Mouse (Mus musculus) thymus, postnatal 10 days (tissue): Measurements from ENCODE around the gene Ntm.

Experiments
- DNase-seq, 2 experiments: peaks; one replicate each; pipeline ENCODE4 v3.0.0; 2021; ENCODE audit warnings: low spot score in 2 of 2

Gene Ntm

DNA sequence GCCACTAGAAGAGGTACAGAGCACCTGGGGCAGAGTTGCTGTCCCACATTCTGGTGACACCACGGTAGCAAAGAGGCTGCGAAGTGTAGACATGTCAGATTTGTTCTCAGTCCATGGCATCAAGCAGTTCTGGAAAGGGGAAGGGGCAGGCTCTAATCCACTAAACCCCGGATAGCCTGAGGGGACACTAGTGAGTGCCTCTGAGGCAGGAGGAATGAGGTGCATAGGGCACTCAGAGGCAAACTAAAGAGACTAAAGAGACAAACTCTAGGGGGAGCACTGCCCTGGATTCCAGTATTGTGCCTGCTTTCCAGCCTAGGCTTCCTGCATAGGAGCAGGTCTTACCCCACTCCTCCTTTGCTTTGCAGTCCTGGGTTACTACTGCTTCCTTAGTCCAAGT lies 926.5 kb downstream of the Ntm start:
- no peak for DNase-seq

DNA sequence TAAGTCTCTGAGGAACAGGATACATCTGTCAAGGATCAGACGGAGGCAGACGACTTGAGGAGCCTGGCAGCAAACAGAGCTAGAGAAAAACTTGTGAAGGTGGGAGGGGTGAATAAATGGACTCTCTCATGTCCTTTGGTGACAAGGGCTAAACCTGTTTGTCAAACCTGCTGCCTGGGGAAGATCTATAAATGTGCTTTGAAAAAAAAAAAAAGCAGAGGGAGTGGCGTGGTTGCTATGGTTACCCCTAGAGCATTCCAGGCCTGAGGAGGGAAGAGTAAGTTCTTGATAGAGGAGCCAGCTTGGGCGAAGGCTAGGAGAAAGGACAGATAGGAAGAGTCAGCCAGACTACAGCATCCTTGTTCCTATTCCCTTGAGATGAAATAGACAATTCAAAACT lies 926.9 kb downstream of the Ntm start:
- no peak for DNase-seq

DNA sequence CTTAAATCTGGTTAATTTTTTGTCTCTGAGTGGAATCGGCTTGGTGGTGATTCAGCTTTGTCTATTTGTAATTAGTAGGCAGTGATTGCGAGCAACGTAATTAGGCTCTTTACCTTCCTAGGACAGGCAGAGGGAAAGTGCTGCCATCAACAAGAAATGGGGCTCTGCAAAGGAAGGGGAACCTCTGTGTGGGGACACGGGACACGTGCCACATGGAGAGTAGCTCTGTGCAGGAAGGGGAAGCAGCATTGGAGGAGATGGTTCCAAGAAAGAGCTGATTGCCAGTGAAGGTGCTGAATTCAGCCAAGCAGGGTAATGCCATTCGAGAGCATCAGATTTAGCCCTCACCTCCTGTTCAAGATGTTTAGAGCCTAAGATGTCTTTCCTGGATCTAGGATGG lies 936.5 kb downstream of the Ntm start:
- no peak for DNase-seq

DNA sequence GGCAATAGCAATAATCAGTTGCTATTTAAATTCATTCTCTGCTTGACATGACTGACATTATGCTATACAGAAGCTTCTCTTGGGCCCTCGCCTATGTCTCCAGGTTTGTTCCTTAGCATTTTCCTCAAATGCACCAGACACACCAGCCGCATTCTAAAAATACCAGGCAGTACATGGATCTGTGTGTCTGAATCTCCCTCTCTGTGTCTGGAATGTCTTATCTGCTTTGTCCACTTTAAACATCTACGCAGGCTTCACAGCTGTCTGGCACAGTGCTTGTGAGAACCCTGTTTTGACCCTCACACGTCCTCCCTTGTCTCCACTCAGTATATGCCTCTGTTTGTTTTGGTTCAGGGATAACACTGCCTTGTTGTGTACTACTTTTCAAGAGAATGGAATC lies 937.3 kb downstream of the Ntm start:
- no peak for DNase-seq

DNA sequence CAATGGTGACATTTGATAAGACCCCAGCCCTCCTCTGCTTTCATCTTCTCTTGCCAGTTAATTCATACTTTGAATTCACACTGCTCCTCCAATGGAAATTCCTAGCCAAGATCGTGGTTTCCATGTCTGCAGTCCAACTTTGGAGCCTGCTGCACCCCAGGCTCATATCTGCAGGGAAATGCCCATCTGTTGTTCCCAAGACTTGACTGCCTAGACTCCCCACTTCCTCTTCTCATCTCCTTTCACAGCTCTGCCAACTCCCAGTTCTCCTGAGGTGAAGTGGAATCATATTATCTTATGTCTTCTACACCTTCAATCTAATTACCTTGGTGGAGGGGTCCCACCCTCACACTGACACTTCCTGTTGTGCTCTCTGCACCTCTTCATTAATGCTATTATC lies 937.8 kb downstream of the Ntm start:
- no peak for DNase-seq

DNA sequence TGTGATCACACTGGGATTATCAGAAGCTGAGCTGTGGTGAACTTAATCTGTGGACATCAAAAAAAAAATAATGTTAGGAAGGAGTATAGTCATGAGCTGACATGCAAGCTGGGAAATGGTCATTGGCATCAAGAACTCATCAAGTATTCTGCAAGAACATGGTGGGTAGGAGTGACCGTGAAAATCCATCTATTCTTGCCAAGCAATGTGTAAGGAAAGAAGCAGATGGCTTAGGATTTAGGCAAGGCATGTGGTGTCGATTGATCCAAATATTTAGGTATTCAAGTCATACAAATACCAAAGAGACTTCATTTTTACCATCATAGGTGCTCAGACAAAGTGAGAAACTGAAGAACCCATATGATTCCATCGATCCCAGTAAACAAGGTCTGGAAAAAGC lies 946.1 kb downstream of the Ntm start:
- no peak for DNase-seq

DNA sequence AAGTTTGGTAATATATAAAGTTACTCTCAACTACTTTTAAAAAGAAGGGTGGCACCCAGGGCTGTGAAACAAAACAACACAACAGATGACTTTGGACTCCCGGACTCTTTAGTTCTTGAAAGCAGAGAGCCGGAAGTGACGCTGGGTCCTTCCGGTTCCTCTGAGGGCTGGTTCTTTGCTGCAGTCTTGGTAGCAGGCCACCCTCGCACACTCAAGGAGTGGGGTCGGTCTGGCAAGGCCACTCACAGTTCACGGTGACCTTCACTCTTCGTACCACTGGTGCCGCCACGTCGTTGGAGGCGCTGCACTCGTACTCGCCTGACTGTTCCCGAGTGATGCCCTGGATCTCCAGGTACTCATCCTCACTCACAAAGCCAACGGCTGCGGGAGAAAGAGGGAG lies 949.1 kb downstream of the Ntm start:
- no peak for DNase-seq

DNA sequence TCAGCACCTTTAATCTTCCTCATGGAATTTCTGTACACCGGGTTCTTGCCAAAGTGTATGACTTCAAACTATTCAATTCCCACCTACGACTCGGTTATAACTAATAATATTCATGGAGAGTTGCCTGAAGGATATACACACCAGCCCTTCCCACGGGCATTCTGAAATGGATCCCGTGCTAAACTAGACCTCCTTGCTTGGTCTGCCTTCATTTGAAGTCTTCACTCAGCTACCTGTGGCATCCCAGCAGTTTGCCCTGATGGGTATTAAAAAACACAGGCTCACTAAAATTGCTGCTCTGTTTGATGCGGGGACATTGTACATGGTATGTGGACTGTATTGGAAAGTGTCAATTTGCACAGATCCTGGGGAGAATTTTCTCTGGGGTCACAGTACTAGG lies 950.4 kb downstream of the Ntm start:
- DNase-seq: no peak

DNA sequence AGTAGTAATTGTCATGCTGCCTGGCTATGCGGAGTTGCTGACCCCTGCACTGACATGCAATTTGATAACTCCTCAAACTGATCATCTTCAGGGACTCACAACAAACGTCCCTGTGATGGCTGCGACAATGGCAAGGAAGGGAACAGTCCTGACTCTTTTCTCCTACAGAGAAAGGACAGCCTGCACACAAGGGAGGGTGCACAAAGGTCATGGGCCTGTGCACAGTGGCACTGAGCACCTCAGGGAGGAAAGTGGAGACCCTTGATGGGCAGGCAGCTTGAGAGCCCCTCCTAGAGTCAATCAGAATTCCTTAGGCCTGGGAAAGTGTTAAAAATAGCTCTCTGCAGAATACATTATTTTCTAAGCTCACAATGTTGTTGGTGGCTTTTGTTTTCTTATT lies 951.5 kb downstream of the Ntm start:
- no peak for DNase-seq

DNA sequence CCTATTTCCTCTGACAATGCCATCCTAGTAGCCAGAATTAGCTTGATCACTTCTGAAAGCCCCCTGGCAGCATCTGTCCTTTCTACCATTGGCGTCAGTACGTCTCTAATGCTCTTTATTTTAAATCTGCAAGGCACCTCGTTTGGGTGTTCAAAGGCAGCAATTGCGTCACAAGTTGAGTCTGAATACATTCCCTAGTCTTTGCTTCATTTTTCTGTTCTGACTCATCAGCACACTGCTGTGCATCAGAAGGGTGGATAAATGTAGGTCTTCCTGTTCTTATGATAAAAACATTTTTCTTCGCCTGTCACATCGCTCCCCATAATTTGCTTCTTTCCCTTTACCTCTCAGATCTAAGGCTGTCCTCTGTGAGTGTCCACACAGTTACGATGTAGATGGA lies 958.4 kb downstream of the Ntm start:
- DNase-seq: no peak

DNA sequence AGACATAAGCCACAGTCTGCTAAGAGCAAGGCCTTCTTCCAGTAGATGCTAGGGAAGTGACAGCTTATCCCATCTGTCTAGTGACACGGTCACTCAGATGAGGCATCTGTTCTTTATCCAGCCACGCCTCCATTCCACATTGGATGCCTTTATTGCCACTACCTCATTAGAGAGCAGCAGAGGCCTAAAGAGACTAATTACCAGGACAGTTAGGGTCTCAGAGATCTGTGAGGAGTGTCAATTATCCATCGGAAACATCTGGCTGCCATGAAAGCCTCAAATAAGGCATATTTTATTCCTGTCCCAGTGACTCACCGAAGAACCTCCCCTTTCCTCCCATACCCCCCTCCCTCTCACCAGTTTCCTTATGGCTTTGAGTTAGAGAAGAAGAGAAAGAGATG lies 963.0 kb downstream of the Ntm start:
- no peak for DNase-seq

DNA sequence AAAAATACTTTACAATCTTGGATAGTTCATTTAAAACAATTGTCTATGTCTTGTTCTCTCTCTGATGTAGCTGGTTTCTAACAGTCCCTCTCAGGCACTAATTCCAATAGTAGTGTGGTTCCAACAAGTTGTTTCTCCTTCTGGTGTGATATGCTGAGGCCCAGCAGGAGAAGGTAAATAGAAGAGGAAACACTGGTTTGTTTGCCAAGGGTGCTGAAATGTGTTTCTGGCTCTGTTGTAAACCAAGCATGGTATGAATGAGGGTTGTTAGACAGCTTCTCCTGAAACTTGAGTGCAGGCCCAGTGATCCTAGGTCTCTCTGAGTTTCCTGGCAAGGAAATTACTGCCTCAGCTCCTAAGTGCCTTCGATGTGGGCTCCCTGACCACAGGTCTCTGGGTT lies 985.7 kb downstream of the Ntm start:
- no peak for DNase-seq

DNA sequence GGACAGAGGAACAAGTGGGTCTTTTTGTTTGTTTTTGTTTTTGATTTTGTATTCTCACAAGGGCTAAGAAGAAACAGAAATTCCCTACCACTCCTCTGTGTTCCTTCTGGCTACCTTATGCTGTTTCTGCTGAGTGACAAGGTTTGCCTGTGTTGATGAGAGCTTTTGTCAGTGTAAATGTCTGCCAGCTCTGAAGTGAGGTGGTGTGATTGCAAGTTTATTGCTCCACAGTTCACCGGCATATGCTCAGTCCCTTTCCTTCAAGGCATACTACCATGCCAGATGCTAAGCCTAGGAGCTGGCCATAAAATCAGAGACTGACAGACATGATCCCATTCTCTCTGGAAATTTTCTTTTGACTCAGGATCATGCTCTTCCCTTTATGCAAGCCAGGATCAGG lies 993.5 kb downstream of the Ntm start:
- DNase-seq: no peak
